ENCODE assay signal across 14 mouse cellular contexts in the genomic region with DNA sequence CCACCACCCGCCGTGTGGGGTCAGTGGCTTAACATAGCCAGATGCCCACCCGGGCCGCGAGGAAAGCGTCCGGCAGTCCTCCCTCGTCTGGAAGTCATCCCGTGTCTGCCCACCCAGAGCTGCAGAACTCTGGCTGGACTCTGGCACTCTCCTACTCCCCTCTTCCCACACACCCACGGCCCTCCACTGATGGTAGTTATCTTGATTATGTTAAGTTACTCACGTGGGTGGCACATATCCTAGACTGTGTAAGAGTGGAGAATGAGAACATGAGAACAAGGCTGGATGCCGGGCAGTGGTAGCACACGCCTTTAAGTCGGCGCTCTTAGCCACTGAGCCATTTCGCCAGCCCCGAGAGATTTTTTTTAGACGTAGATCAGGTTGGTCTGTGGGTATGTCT.
"Had no signal": no experiment of that assay in that cellular context is flagged by ENCODE, and none has a peak within 500 bp of the region (broad histone marks: within the 10 kb centered on the region; RNA-seq: fewer than 3 reads in every experiment).

No protein-coding gene starts in this region.

- H3K4me3 ChIP-seq: midbrain, embryonic 12.5 days; midbrain, embryonic 15.5 days; neural tube, embryonic 12.5 days; neural tube, embryonic 15.5 days had no signal

- H3K36me3 ChIP-seq: midbrain, embryonic 12.5 days; midbrain, embryonic 15.5 days; neural tube, embryonic 12.5 days; neural tube, embryonic 15.5 days had no signal

- DNase-seq: kidney, adult 18-20 months; kidney, adult 9 months; kidney, postnatal 14 days; kidney, postnatal 4 days; liver, postnatal 0 days; lung, embryonic 14.5 days; thymus, adult 18-20 months; thymus, postnatal 36 days had no signal

- H3K9ac ChIP-seq: liver, embryonic 14.5 days; liver, postnatal 0 days; lung, embryonic 14.5 days; midbrain, embryonic 12.5 days; midbrain, embryonic 15.5 days; neural tube, embryonic 12.5 days; neural tube, embryonic 15.5 days had no signal

- H3K27ac ChIP-seq: liver, embryonic 14.5 days; macrophage; midbrain, embryonic 12.5 days; midbrain, embryonic 15.5 days; neural tube, embryonic 12.5 days; neural tube, embryonic 15.5 days had no signal

- H3K9me3 ChIP-seq: midbrain, embryonic 15.5 days; neural tube, embryonic 12.5 days; neural tube, embryonic 15.5 days had no signal
